Mouse (Mus musculus) heart, adult 2 months (tissue): ENCODE measurements around the gene Rbm3.

Source experiments
- CTCF ChIP-seq: fragments of 200-600 bp; IDR thresholded peaks from 2 replicates; pipeline ENCODE4 v1.8.1; 2022; ENCODE audit warnings: antibody characterized with exemption, mild to moderate bottlenecking, moderate library complexity
- POLR2A ChIP-seq: fragments of 200-500 bp; IDR thresholded peaks from 2 replicates; pipeline ENCODE4 v1.6.1; 2011; ENCODE audit warnings: mild to moderate bottlenecking, low read depth, low read length, control low read depth; ENCODE audit not compliant: insufficient read depth

GRCm38 (mm10) chrX:8131393-8131792 lies 14.3 kb downstream of the Rbm3 start:
- TF ChIP-seq POLR2A (no peak), CTCF (no peak)
